Mouse (Mus musculus) gastrocnemius, postnatal 14 days (tissue): ENCODE results near the gene Arhgap17. TPM values are rescaled to one million over a fixed set of nuclear protein-coding genes. Genes with fewer than 3 reads are reported as not detected.

ENCODE experiments used
- DNase-seq: peaks from one replicate; pipeline ENCODE4 v3.0.0; 2021; ENCODE audit warnings: mixed read lengths
- intact Hi-C: fragments of 180-260 bp; cut with DNase I; formaldehyde crosslinking; loops from one replicate; pipeline ENCODE4 v1.15.1; 2025; ENCODE audit warnings: low total_unique reads
- long read RNA-seq, 2 experiments: library from polyadenylated mRNA; stranded (forward); transcript quantifications; one replicate each; pipeline ENCODE4 v2.0.0; 2021
- total RNA-seq, 2 experiments: library from RNA; stranded (reverse); gene quantifications; 2 replicates each; pipeline ENCODE4 v1.2.3; 2021

The Arhgap17 gene
- total RNA-seq: 10 to 100 TPM; 16.4 to 19.0 TPM
- long read RNA-seq, experiment 1, partial matches to known transcripts: 2 of 8 reads
- long read RNA-seq, experiment 1, other reads (novel, unspliced or antisense): 3 of 8 reads
- long read RNA-seq, experiment 2, partial matches to known transcripts: 3 of 13 reads
- long read RNA-seq, experiment 2, other reads (novel, unspliced or antisense): 1 of 13 reads

DNA sequence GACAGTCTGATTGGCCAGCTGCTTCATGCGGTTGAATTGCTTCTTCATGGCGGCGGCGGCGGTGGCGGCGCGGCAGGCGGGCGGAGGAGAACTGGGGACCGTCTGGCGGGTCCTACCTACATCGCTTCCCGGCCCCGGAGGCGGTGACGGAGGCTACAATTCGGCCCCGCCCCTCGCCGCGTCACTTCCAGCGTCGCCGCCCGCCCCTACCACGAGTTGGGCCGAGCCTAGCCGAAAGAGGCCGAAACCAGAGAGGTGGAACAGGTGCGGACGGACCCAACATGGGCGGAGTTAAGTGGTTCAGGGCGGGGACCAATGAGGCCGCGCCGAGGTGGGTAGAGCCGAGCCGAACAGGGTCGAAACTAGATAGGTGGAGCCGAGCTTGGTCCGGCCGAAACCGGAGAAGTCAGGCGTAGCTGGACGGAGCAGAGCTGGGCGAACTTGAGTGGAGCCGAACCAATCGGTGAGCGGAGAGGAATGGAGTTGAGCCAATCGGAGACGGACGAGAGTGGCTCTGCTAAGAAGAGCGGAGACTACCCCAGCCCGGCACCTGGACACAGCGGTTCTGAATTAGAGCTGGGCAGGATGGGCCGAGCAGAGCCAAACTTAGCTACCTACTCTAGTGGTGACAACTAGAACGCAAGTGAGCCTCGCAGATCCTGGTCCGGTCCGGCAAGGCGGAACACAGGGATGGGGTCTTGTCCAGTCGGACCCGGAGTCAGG, at the start of gene Arhgap17, which contains the start of gene Lcmt1:
Arhgap17 (minus strand) TSS at position 157 of the 723 bp plus-strand sequence.
Lcmt1 (plus strand) TSS at position 26 of the 723 bp plus-strand sequence.
- DNase-seq: peak; percentile 97
- intact Hi-C loops: loop anchor here (5.0 kb wide), 1 partner anchor 38 kb away; no protein-coding TSS in a partner anchor

DNA sequence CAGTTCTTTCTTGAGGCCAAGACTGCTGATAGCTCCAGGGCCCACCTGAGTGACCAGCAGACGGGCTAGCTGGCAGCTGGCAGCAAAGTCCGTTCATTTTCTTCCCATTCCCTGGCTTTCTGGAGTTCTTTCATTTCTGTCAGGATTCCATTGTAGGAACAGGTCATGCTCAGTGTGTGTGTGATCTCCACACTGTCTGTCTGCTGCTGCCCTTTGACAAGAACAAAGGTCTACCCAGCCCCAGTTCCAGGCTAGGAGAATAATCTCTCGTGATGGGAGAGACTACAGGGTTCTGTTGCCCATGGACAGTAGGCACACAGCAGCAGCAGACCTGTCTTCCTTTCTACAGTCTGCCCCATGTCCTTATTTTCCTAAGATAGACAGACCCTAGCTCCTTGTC, 47.9 kb upstream of the Arhgap17 start:
- DNase-seq: no peak
- intact Hi-C loops: no loop called here

DNA sequence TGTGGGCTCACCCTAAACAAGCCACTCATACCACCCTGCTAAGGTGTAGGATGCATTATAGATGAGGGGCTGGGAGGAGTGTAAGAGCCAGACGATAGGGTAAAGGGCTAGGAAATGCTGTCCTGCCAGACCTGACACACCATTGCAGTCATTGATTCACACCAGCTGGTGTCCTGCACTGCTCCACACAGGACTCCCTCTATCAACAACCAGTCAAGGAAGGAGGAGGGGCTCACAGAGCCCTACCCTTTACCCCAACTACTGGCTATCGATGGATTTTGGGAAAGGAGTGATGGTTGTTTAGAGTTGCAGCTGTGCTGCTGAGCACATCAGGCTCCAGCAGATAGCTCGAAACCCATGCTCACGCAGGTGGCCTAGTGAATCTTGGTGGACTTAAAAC, 47.1 kb upstream of the Arhgap17 start:
- no peak for DNase-seq
- intact Hi-C loops: no loop called here

DNA sequence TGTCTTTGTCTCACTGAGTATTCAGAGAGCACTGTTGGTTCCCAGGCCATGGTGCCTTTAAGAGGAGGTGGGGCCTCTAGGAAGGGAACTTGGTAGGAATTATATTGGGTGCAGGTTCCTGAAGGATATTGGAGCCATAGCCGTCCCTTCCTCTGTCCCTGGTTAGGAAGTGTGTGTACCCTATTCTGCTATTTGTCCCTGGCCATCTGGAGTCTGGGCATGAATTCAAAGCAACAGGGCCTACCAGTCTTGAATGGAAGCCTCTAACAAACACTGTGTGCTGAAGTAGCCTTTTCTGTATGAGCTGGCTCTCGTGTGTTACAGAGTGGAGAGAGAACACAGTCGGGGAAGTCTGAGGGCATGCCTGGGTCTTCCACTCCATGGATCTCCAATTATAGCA, 42.4 kb upstream of the Arhgap17 start:
- intact Hi-C loops: no loop called here
- DNase-seq: no peak

GRCm38 (mm10) chr7:123411109-123411508, 41.4 kb upstream of the Arhgap17 start:
- intact Hi-C loops: no loop called here
- no peak for DNase-seq

DNA sequence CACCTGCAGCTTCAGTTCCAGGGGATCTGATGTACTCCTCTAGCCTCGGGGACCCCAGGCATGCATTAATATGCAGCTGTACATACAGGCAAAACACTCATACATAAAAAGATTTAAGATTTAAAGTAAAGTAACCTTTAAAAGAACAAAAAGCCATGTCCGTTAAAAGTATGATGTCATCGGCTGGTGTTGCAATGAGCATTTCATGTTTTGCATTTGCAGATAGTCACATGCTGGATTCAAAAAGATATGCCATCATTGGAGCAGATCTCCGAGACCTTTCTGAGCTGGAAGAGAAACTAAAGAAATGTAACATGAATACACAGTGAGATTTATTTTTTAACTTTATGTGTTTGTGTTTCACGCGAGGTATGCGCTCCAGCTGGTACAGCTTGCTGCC, 40.8 kb upstream of the Arhgap17 start:
- intact Hi-C loops: no loop called here

DNA sequence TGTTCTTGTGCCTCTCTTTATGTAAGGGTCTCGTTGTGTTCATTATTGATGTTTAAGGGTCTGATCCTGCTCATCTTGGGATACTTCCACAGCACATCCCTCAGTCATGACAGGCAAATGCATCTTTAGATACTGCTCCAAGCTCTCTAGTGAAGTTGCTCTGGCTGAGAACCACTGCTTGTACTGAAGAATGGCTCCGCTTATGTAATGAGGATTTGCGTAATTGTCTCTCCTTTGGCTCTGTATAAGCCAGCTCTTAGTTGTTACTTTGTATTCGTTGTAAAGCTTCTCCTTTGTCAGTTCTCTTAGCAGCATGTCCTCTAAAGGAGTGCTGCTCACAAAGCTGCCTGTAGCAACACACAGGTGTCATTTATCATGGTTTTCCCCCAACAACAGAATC, 37.3 kb upstream of the Arhgap17 start:
- DNase-seq: no peak
- intact Hi-C loops: no loop called here

More for the DNA sequence above, 40.8 kb upstream of the Arhgap17 start:
- DNase-seq: no peak

GRCm38 (mm10) chr7:123405619-123406018, 35.9 kb upstream of the Arhgap17 start:
- intact Hi-C loops: no loop called here
- DNase-seq: no peak

DNA sequence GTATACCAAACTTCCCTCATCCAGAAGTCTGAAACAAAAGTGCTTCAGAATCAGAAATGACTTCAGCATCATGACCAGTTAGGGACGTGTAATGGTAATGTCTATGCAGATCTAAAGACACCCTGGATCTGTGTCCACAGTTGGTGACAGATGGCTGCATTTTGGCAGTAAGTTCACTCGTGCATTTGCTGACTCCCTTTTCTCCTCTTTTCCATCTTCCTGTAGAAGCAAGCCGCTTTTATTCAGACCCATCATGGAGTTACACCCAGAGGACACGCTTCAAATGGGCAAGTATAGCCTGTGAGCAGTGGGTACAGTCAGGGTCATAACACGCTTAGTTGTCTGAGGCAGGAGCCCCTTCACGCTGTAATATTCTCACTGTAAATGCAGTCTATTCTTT, 34.5 kb upstream of the Arhgap17 start:
- no peak for DNase-seq
- intact Hi-C loops: no loop called here

- intact Hi-C loops: no loop called here
- DNase-seq: no peak
Observed at GRCm38 (mm10) chr7:123401121-123401520, 31.4 kb upstream of the Arhgap17 start.

DNA sequence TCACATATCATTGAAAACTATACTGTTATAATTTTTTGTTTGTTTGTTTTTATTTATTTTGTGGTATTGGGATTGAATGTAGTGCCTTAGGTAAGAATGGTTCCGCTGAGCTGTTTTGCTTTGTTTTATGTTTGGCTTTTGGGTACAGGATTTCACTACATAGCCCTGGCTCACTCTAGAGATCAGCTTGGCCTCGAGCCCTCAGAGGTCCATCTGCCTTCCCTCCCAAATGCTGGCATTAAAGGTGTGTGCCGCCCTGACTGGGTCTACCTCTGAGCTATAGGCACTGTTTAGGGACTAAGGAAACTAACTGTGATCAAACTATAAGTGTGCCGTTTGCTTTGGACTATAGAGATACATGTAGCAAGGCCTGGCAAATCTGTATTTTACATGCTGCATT, 29.6 kb upstream of the Arhgap17 start:
- no peak for DNase-seq
- intact Hi-C loops: loop anchor here (5.0 to 10.0 kb wide), 2 partner anchors 68 to 194 kb away; no protein-coding TSS in a partner anchor

- intact Hi-C loops: loop anchor here (5.0 to 10.0 kb wide), 2 partner anchors 68 to 194 kb away; no protein-coding TSS in a partner anchor
- peak; percentile 26 for DNase-seq
Observed at GRCm38 (mm10) chr7:123398828-123399227, 29.1 kb upstream of the Arhgap17 start.

DNA sequence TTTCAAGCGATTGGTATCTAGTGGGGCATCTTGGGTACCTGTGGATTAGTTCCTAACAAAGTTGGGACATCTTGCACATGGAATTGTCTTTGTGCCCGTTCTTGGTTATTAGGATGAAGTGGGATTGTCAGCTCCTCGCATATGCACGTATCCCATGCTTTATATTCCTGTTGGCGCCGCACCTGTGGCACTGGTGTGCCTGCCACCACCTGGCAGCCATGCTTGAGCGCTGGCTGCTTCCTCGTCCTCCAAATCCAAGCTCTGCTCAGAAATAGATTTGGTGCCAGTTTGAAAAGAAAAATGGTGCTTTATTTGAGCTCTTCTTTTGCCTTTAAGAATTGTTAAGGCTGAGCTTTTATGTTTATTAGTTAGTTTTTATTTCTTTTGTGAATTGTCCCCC, 28.2 kb upstream of the Arhgap17 start:
- no peak for DNase-seq
- intact Hi-C loops: loop anchor here (5.0 to 10.0 kb wide), 2 partner anchors 69 to 193 kb away; no protein-coding TSS in a partner anchor

DNA sequence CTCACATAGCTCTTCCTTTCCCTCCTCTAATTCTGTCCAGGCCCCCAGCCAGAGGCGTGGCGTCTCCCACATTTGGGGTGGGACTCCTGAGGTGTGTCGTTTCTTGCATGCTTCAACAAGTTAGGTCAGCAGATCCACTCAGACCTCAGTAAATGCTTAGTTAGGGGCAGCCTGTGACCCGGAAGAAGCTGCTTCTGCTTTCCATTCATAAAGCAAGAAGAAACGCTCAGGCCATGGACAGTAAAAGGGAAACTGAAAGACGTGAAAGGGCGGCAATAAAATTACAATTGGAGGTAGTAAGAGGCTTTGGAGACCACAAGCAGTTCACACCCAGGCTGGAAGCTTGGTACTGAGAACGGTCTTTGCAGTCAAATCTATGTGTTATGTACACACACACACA, 27.7 kb upstream of the Arhgap17 start:
- intact Hi-C loops: loop anchor here (5.0 to 10.0 kb wide), 2 partner anchors 70 to 193 kb away; no protein-coding TSS in a partner anchor
- DNase-seq: no peak

- DNase-seq: no peak
- intact Hi-C loops: loop anchor here (5.0 to 10.0 kb wide), 2 partner anchors 70 to 192 kb away; no protein-coding TSS in a partner anchor
Observed at GRCm38 (mm10) chr7:123396900-123397299, 27.2 kb upstream of the Arhgap17 start.

DNA sequence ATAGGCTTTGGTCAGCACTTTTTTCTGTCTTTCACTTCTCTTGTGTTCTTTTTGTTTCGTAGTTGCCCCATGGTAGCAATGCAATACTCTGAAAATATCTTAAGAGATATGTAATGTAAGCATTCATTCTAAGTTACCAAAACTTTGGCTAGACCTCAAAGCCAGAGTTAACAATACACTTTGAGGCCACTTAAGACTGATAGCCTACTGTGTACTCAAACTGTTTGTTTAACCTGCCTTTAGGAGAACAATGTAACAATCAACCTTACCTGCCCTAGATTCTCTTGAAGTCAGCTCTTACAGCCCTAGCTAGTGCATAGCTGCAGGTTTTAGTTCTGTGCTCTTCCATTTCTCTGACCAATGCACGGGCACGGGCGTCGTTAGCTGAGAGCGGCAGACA, 24.6 kb upstream of the Arhgap17 start:
- intact Hi-C loops: loop anchor here (10.0 kb wide), 1 partner anchor 189 kb away; no protein-coding TSS in a partner anchor
- no peak for DNase-seq

DNA sequence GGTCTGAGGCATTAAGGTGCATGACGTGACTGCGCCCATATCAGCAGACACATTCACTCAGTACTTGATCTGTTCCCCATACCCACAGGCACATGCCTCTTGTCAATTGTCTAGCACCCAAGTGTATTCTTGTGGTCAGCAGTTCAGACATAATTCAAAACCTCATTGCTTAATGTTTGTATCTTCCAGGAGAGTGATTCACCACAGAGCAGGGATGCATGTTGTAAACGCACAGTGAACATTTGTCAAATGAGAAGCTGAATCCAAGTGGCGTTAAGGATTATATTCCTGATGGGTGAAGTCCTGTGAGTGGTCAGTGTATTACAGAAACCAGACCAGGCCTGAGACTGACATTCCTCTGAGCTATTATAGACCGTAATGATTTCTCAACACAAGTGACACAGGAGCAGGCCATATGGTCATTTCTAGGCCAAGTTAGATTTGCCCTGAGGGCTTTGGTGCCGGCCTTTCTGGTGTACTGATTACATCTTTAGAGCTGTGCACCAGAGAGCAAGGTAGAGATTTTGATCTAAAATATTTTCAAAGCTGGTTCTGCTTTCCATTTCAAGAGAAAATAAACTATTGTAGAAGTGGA, 20.1 kb upstream of the Arhgap17 start:
- no peak for DNase-seq
- intact Hi-C loops: loop anchor here (10.0 kb wide), 1 partner anchor 185 kb away; no protein-coding TSS in a partner anchor

DNA sequence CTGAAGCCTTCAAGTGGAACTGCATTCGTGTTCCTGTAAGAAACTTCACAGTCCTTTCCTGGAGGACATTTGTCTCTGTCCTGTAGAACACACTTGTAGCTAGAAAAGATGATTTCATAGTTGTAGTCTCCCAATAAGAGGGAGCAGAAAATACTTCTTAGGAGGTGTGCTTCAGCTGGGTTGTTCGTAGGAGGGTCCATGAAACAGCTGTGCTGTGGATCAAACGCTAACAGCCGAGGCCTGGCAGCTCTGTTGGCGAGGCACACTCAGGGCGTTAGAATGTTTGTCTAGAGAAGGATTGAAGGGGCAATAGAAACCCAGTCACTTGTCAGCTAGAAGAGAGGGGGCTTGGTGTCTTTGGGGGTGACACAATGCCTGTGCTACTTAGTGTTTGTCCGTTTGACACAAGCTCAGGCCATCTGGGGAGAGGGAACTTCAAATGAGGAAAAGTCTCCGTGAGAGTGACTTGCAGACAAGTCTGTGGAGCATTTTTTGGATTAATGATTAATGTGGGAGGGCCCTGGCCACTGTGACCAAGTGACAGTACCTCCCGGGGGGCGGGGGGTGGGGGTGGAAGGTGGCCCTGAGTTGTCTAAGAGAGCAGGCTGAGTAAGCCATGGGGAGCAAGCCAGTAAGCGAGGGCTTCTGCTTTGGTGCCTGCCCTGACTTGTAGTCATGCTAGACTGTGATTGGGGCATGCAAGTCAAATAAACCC, 16.1 kb upstream of the Arhgap17 start:
- no peak for DNase-seq
- intact Hi-C loops: no loop called here
